Mouse (Mus musculus) layer of hippocampus, adult 18-20 months (tissue): Measurements from ENCODE around the gene Gid4. TPM values are rescaled to one million over a fixed set of nuclear protein-coding genes. Genes with fewer than 3 reads are reported as not detected.
"Not testable (repeated sequence)": the region's sequence is repeated elsewhere in the genome, so short reads cannot be mapped to it uniquely, and the experiment has no call there.

Experiments
- DNase-seq, 2 experiments: peaks; one replicate each; pipeline ENCODE4 v3.0.0; 2022; ENCODE audit warnings: low spot score in 2 of 2
- total RNA-seq, 2 experiments: library from RNA; stranded (reverse); gene quantifications; 2 replicates each; pipeline ENCODE4 v1.2.3; 2021

Gid4 gene
- total RNA-seq, 2 experiments from 2014 or later: 50.2 to 54.0 TPM

DNA sequence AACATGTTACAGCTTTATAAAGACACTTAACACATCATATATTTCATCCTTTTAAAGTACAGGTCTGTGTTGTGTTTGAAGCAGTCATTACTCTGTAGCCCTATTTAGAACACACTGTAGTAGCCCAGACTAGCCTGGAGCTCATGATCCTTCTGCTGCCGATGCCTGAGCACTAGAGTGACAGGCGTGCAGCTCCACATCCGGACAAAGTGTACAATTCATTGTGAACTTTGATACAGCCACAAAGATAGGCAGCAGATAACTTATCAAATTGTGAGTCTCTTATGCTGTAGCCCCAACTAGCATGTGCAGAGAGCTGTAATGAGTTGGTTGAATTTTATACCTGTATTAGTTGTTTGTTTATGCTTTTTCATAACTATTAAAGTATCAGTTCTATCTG is 10.7 kb downstream of the Gid4 start:
- DNase-seq: no peak

DNA sequence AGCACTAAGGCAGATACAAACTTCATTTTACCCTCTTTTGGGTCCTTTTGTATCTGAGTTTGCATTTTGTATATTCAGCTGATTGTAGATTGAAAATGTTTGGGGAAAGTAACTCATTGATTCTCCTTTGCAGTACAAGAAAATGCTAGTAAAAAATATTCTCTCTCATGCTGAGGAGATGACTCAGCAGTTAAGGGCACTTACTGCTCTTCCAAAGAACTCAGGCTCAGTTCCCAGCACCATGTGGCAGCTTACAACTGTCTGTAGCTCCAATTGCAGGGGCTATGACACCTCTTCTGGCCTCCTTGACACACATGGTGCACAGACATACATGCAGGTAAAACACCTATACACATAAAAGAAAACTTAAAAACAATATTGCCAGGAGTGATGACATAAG is 16.6 kb downstream of the Gid4 start:
- DNase-seq: no peak

- no peak for DNase-seq
Observed at GRCm38 (mm10) chr11:60435133-60435532, 18.2 kb downstream of the Gid4 start.

DNA sequence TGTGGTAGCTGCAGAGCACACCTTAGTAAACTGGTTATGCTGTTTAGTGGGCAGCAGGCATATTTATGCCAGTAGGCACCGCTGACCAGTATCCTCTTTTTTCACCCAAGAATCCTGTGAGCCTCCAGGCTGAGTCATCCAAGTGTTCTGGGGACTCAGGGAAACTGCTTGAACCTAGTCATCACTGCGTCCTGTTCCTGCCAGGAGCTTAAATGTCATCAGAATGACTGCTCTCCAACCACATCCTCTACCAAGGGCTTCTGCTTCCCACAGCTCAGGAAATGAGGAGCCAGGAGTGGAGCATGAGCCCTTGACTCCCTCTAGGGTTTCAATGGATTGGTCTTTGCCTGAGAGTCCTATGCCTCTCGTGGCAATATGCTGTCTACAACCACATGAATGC is 19.7 kb downstream of the Gid4 start:
- DNase-seq: no peak

GRCm38 (mm10) chr11:60439621-60440020 is 22.7 kb downstream of the Gid4 start:
- not testable (repeated sequence) for DNase-seq

DNA sequence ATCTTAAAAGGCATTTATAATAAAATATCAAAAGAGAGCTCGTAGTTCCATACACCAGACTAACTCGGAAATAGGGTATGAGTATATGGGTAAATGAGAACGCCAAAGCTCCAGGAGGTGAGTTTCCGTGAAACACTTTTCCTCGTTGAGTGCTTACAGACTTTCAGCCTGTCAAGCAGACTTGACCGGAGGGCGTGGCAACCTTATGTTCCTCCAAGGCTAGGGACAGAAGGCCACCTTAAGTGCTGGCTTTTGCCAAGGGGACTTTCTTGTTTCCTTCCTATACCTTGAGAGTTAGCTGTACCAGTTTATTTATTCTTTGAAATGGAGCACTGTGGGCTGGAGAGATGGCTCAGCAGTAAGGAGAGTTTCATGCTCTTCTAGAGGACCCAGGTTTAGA is 23.2 kb downstream of the Gid4 start:
- no peak for DNase-seq

DNA sequence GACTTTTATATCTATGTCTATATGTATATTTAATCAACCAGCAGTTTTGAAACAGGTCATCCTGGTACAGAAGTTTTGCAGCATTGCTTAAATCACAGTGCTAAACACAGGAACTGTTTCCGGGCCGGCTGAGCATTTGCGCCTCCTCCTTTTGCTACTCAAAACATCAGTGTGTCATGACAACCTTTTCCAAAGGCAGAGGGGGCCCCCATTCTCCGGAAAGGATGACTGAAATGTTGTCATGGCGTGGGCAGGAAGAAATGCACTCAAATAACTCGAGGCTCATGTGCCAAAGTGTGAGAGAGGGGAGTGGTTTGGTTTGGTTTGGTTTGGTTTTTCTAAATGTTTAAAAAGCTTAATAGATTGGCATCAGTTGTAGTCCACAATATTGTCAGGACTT is 26.0 kb downstream of the Gid4 start:
- DNase-seq: peak in 1 of 2 experiments; percentile 28

GRCm38 (mm10) chr11:60444007-60444406 is 27.1 kb downstream of the Gid4 start:
- no peak for DNase-seq

DNA sequence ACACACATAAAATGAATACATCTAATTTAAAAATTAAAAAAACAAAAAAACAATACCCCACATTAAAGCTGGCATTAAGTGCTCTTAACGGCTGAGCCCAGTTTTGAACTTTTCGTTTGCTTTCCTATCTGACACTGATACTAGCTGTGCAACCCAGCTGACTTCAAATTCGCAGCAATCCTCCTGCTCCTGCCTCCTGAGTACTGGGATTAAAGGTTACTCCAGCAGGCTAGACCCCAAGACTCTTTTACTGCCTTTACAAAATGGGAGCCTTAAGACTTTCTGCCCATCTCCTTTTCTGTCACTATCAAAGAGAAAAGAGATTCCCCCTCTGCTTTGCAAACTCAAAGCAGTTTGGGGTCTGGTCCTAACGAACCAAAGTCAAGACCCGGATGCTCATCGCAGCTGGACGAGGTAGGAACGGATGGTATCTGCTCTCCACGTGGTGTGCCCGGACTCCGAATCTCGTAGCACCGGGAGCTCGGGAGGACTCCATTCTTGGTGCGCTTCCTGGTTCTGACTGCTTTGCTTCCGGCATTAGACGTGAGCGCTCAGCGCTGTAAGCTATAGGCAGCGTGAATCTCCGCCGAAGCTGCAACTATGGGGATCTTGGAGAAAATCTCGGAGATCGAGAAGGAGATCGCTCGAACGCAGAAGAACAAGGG is 37.3 kb downstream of the Gid4 start, which contains the start of gene Drg2:
Drg2 (plus strand) TSS at position 512 of the 665 bp plus-strand sequence.
- DNase-seq: peak; percentile 83 to 90

GRCm38 (mm10) chr11:60454745-60455087 is 37.8 kb downstream of the Gid4 start:
- no peak for DNase-seq

GRCm38 (mm10) chr11:60457973-60458372 is 41.0 kb downstream of the Gid4 start:
- no peak for DNase-seq

- peak in 1 of 2 experiments; percentile 37 for DNase-seq
Observed at GRCm38 (mm10) chr11:60465943-60466380, 49.0 kb downstream of the Gid4 start.

DNA sequence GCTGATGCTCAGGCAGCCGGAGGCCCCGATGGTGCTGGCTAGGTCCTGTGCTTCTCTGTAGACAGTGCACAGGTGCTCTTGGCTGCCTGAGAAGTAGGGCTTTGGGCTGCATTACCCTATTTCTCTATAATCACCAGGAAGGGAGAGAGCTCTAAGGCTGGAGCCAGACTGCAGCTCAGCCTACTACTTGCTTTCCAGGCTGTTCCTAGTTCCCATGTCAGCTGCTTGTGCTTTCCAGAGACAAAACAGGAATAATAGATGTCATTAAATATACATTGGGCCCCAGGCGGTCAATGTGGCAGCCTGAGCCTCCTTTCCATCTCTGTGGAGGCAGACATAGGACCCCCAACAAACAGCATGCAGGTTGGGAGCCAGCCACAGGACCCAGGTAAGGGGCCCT is 52.1 kb downstream of the Gid4 start, which contains the start of gene Myo15:
Myo15 (plus strand) TSS at position 301 of the 400 bp plus-strand sequence.
- DNase-seq: no peak

DNA sequence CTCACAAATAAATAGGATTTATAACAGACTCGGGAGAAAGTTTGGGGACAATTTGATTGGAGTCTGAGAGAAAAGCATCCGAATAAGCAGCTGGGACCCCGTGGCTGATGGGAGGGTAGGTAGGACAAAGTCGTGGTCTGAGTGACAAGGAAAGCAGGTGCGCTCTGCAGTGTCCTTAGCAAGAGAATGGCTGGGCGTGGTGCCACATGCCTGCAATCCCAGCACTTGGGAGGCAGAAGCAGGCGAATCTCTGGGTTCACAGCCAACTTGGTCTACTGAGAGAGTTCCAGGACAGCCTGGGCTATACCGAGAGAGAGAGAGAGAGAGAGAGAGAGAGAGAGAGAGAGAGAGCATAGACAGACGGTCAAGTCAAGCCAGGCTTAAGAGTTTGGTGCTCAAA is 53.8 kb downstream of the Gid4 start:
- DNase-seq: no peak

GRCm38 (mm10) chr11:60474534-60474933 is 57.6 kb downstream of the Gid4 start:
- no peak for DNase-seq

DNA sequence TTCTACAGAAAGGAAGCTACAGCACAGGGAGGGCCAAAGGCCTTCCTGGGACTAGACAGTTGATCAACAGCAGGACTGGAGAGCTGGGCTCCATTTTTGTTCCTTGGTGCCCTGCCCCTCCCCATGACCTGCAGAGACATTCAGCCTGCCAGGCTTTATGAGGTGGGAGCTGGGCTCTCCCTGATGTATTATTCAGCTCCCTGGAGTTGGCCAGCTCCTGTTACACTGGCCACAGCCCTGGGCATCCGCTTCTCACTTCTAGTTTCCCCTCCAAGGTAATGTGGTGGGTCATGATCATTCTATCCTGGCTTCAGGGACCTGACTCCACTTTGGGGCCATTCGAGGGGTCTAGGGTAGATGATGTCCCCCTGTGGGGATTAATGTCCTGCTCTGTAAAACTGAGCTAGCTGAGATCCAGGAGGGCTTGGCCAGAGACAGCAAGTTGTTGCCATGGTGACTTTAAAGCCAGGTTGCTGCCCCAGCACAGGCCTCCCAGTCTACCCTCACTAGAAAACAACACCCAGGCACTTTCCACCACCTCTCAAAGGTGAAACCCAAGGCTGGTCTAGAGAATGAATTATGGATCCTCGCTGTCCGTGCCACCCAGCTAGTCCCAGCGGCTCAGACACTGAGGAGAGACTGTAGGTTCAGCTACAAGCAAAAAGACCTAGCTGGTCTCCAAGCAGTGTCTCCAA is 58.9 kb downstream of the Gid4 start:
- no peak for DNase-seq

- DNase-seq: no peak
Observed at GRCm38 (mm10) chr11:60478121-60478520, 61.2 kb downstream of the Gid4 start.

DNA sequence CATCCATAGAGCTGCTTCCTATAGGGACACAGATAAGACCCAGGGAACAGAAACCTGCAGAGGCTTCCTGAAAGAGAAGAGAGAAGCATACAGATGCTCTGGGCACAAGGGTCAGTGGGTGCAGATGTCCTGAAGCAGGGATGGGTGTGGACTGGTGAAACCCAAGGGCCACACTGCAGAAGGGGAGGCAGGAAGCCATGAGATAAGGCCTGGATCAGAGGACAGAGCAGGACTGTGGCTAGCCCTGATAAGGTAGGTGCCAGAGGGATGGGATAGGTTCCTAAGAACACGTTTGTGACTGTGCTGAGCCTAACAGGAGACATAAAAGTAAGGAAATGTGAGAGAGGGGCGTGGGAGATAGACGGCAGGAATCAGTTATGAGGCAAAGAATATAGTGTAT is 69.3 kb downstream of the Gid4 start:
- no peak for DNase-seq

GRCm38 (mm10) chr11:60492726-60493125 is 75.8 kb downstream of the Gid4 start:
- no peak for DNase-seq

GRCm38 (mm10) chr11:60495692-60496091 is 78.7 kb downstream of the Gid4 start:
- no peak for DNase-seq
